Mouse (Mus musculus) cerebellum, adult (tissue): ENCODE results near the gene Tedc1.

Experiments used
- ATAC-seq: cut with Nextera tagmentation; 2 replicates; pipeline ENCODE4 v1.9.2; 2017; ENCODE audit warnings: mild to moderate bottlenecking, moderate library complexity, mixed read lengths; ENCODE audit not compliant: insufficient number of reproducible peaks, low FRiP score, low TSS enrichment

Gene Tedc1

DNA sequence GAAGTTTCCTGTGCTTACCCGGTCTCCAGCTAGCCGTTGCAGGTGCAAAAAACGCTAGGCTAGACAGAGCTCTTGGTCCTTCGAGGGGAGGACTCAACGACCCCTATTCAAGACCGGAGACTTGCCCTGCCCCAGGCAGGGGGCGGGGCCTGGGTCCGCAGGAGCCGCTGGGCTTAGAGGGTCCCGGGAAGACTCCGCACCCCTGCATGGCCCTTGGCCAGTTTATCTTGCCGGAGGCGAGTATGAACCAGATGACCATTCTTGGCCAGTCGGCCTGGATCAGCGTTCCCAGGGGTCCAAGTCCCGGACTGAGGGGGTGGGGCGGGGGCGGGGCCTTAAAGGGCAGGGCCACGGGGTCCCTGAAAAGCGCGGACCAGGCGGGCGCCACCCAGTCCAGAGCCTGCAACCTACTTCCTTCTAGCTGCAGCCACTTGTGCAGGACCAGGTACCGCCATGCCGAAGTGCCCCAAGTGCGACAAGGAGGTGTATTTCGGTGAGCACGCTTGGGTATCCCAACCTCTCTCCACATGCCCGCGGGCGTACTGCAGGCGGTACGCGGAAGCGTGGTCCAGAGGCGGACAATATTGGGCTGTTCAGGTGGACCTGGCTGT lies 4.5 kb upstream of the Tedc1 start:
- ATAC-seq: no peak

GRCm38 (mm10) chr12:113152272-113152661 lies 4.0 kb upstream of the Tedc1 start:
- no peak for ATAC-seq

DNA sequence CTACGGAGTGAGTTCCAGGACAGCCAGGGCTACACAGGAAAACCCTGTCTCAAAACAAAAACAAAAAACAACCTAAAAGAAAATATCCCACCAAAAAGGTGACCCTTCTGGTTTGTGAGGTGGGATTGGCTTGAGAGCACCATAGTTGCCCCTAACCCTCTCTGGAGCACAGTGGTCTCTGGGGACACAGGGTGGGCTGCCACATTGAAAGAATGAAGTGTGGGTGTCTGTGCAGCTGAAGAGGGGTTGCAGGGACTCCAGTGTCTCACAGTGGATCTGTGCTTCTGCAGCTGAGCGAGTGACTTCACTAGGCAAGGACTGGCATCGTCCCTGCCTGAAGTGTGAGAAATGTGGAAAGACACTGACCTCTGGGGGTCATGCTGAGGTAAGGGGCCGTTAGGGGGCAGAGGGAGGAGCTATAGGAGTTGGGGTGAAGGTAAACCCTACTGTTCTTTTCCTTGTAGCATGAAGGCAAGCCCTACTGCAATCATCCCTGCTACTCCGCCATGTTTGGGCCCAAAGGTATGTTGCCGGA lies 3.2 kb upstream of the Tedc1 start:
- ATAC-seq: no peak

GRCm38 (mm10) chr12:113153971-113154370 lies 2.2 kb upstream of the Tedc1 start:
- ATAC-seq: no peak

DNA sequence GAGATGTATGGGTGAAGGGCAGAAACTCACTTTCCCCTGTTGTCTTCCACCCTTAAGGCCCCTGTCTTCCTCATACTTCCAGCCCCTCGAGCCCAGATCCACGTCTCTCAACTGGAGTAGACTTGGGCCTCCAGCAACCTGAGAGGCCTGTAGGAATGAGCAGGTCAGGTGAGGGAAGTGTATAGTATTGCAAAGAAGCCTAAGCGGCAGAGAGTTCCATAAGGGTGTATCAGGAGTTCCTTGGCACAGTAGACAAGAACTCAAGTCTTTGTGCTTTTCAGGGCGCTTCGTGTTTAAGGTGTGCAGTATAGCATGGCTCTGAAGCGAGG lies 1.5 kb upstream of the Tedc1 start:
- no peak for ATAC-seq

- no peak for ATAC-seq
Measured at GRCm38 (mm10) chr12:113155076-113155771, 997 bp upstream of the Tedc1 start.

- no peak for ATAC-seq
Measured at GRCm38 (mm10) chr12:113156540-113156929, 314 bp downstream of the Tedc1 start.

GRCm38 (mm10) chr12:113157002-113157401 lies 781 bp downstream of the Tedc1 start:
- ATAC-seq: no peak

DNA sequence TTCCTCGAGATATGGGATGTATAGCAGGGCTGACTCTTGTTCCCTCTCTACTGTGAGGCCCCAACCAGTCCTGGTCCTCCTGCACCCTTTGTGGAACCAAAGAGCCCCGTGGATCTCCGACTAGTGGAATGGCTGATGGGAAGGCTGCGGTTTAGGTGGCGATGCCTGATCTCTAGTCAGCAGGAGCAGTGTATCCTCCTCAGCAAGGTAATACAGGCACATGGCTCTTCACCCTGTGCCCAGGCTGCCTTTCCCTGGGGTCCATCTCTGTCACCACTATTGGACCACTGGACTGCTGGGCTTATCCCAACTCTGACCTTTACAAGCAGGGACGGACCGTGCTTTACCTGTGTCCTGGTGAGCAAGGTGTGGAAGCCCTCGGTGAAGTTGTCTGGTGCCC lies 1.3 kb downstream of the Tedc1 start:
- no peak for ATAC-seq

DNA sequence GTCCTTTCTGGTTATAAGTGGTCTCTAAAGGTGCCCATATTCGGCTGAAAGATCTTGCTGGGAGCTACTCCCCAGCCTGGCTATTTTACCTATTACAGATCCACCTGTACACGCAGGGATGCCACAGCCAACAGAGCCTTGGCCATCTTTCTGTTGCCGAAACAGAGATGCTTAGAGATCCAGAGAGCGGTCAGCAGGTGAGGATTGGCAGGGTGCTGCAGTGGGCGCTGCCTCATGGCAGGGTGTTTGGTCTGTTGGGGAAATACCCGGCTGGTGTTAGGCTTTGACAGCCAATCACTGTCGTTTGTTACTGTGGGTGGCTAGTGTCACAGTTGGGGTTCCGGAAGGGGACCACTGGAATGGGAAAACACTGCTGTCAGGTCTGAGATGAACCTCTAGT lies 1.8 kb downstream of the Tedc1 start:
- no peak for ATAC-seq

DNA sequence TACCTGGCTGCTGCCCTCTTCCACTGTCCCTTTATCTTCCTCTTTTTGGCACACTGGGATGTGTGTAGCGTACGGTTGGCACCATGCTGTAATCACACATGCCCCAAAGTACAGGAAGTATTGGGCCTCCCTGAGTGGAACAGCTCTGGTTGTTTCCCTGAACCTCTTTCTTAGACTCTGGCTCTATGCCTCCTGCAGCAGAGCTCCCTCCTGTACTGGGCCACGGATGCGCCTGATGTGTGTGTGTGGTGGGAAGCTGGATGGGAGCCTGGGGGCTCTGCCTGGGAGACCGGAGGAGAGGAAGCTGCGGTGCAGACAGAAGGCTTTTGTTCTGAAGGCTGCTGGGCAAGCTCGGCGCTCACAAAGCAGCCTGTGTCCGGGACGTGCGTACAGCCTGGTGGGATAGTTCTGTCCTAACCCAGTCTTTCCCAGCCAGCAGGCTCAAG lies 7.4 kb downstream of the Tedc1 start:
- peak; percentile 46 for ATAC-seq

- ATAC-seq: no peak
Measured at GRCm38 (mm10) chr12:113168031-113168536, 11.9 kb downstream of the Tedc1 start.

GRCm38 (mm10) chr12:113176960-113177725 lies 20.9 kb downstream of the Tedc1 start:
- ATAC-seq: no peak

- ATAC-seq: no peak
Measured at GRCm38 (mm10) chr12:113181020-113181419, 24.8 kb downstream of the Tedc1 start.

DNA sequence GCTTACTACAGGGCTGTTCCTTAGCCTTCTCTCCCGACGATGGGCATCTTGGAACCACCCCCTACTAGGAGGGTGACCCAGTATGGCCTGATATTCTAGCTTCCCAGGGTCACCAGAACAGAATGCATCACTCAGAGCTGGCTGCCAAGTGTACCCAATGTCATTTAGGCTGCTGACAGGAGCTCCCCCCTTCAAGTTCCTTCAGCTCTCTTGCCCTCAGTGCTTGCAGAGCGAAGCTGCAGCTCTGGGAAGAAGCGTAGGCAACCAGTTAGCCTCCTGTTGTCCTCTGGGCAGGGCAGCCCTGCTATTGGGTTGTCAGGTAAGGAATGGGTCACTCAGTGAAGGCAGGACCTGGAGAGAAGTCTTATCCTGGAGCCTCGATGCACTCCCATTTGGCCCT lies 28.7 kb downstream of the Tedc1 start:
- no peak for ATAC-seq

DNA sequence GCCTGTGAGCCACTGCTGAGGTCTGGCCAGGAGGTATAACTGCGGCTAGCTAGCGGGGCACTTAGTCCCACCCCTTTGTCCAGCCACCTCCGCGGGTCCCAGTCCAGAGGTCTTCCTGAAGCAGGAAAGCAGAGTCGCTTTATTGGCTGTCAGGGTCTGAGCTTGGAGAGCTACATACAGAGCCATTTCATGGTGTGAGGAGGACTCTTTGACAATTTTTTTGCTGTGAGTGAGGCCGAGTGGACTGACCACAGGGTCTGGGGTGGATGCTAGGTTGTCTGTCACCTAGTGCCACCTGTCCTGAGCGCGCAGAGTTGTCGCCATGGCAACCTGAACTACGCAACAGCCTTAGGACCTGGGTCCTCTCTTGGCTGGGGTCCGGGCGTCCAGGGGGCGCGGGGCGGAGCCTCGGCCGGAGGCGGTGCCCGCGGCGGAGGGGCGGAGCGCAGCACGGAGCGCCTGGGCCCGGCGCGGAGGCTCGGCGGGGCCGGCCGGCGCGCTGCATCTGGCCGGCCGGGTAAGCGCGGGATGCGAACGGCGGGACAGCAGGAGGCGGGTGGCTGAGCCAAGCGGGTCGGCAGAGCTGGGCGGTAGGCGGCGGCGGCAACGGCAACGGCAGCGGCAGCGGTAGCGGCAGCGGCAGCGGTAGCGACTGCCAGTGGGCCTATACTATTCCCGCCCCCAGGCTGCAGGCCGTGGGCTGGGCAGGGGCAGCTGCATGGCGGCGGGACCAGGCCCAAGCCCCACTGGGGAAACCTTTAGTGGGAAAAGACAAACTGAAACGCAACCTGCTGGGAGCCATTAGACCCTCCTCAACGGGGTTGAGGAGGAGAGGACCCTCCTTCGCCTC lies 29.4 kb downstream of the Tedc1 start, which contains the start of gene Tmem121:
Gene Tmem121 (plus strand): TSS at position 489 of the 850 bp plus-strand sequence.
- 0 out of 2 replicates have a peak, but pooled peaks have one; percentile 22 for ATAC-seq

DNA sequence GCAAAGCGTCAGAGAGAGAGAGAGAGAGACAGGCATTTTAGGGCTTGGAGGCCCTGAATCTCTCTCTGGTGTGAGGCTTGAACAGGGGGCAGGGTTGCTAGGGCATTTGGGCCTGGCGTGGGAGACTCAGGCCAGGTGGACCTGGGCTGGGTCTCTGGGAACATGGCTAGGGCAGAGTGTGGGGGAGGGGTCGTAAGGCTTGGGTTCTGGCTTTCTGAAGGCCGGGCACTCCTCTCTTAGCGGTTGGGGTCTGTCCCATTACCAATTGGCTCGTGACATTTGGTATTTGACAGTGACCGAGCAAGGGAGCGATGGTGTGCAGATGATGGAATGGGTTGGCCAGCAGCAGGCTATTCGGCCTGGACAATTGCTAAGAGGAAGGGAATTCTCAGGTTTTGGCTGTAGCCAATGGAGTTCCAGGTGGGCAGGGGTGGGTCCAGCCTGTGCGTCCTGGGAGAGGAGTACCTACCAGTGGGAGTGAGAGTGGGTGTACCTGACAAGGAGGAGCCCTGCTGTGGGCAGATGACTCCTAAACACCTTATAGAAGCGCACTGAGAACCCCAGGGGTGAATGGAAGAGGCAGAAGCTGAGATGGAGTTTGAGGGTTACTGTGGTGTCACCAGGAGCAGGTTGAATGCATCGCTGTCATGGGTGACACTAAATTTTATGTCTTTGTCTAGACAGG lies 30.2 kb downstream of the Tedc1 start:
- ATAC-seq: no peak

DNA sequence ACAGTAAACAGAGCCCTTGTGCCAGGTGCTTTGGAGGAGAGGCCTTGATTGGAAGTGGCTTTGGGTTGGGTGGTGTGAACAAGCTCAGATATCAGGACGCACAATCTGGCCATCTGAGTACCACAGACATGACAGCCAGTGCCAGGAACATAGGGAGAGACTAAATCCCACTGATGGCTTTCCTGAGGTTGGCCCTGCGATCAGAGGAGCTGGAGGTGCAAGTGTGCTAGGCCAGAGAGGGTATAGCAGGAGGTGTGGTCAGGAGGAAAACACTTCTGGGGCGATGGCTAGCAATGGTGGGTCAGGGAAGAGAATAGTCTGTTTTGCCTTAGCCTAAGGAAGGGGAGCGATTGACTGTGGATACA lies 30.8 kb downstream of the Tedc1 start:
- no peak for ATAC-seq

DNA sequence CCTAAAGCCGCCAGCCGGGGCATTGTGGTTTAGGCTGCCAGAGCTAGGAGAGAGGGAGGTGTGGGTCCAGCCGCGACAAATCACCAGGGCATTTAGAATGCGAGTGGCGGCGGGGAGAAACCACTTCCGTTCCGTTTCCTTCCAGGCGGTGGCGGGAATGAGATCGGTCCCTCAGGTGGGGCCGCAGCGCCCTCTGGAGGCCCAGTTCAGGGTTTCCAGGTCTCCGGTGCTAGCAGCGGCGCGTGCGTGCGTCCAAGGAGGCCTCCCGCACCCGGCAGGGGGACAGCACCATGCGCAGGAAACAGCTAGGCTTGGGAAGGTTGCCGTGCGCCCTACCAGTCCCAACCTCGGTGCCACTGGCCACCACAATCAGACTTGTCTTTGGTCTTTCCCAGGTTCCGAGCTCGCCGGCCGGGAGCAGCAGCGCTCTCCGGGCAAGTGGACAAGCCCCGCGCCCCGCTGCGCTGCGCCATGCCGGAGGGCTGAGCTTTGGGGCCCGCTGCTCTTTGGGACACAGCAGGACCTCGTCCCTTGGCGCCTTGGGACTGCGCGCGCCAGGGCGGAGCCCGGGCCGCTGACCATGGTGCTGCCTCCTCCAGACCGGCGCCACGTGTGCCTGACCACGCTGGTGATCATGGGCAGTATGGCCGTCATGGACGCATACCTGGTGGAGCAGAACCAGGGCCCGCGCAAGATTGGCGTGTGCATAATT lies 31.5 kb downstream of the Tedc1 start:
- ATAC-seq: peak; percentile 69
